Mouse (Mus musculus) hindbrain, postnatal 0 days (tissue): Measurements from ENCODE around the gene Larp4b. TPM values are rescaled to one million over a fixed set of nuclear protein-coding genes. Genes with fewer than 3 reads are reported as not detected.

Experiments used
- ATAC-seq: fragments of 200-750 bp; cut with Nextera tagmentation; 2 replicates; pipeline ENCODE4 v1.8.0; 2017; ENCODE audit warnings: mild to moderate bottlenecking, moderate TSS enrichment, moderate library complexity
- DNase-seq: peaks from one replicate; pipeline ENCODE4 v3.0.0-alpha.2; 2015; ENCODE audit warnings: low spot score
- H3K27ac ChIP-seq: fragments of 300-500 bp; sonication (generic); 2 replicates; pipeline ENCODE4 v1.5.1; 2014; ENCODE audit warnings: mild to moderate bottlenecking
- H3K27me3 ChIP-seq: fragments of 300-500 bp; sonication (generic); 2 replicates; pipeline ENCODE4 v1.6.1; 2014; ENCODE audit warnings: low read length, mixed read lengths; ENCODE audit not compliant: insufficient read depth
- H3K36me3 ChIP-seq: fragments of 300-500 bp; sonication (generic); 2 replicates; pipeline ENCODE4 v1.6.1; 2014; ENCODE audit warnings: low read length, mixed read lengths; ENCODE audit not compliant: insufficient read depth
- H3K4me1 ChIP-seq: fragments of 300-500 bp; sonication (generic); 2 replicates; pipeline ENCODE4 v1.6.1; 2014; ENCODE audit warnings: antibody characterized with exemption, low read length, mixed read lengths; ENCODE audit not compliant: insufficient read depth
- H3K4me2 ChIP-seq: fragments of 300-500 bp; sonication (generic); 2 replicates; pipeline ENCODE4 v1.6.1; 2014; ENCODE audit warnings: low read depth, mild to moderate bottlenecking, low read length, moderate library complexity, mixed read lengths
- H3K4me3 ChIP-seq: fragments of 300-500 bp; sonication (generic); 2 replicates; pipeline ENCODE4 v1.5.1; 2014; ENCODE audit warnings: low read length
- H3K9ac ChIP-seq: fragments of 300-500 bp; sonication (generic); replicated peaks from 2 replicates; pipeline ENCODE4 v1.6.1; 2014; ENCODE audit warnings: mild to moderate bottlenecking, low read length, moderate library complexity, mixed read lengths
- H3K9me3 ChIP-seq: fragments of 300-500 bp; sonication (generic); 2 replicates; pipeline ENCODE4 v1.6.1; 2016; ENCODE audit warnings: low read length, mixed read lengths
- CTCF ChIP-seq: IDR thresholded peaks from 2 replicates; pipeline ENCODE4 v1.5.1; 2016; ENCODE audit warnings: antibody characterized with exemption, control low read depth, low read depth
- WGBS: fragments of 180-500 bp; shearing (Covaris S2); extraction: QIAGEN DNeasy Blood & Tissue Kit; methylation state at CpG from one replicate; pipeline ENCODE4 v1.1.7; 2014; 5-methylcytosine and 5-hydroxymethylcytosine counted together
- polyA plus RNA-seq: library from polyadenylated mRNA; unstranded; fragments of >200 nt; fragmentation: Nextera tagmentation; extraction: Ambion mirVana; gene quantifications from 2 replicates; pipeline ENCODE4 v1.2.1, GENCODE M21; 2015
- total RNA-seq: library from RNA; depleted of rRNA; stranded (reverse); fragments of >200 nt; gene quantifications from 2 replicates; pipeline ENCODE4 v1.2.3, GENCODE M21; 2014

The Larp4b gene
- total and polyA plus RNA-seq, 2 experiments from 2014 or later: 32.6 to 57.8 TPM

DNA sequence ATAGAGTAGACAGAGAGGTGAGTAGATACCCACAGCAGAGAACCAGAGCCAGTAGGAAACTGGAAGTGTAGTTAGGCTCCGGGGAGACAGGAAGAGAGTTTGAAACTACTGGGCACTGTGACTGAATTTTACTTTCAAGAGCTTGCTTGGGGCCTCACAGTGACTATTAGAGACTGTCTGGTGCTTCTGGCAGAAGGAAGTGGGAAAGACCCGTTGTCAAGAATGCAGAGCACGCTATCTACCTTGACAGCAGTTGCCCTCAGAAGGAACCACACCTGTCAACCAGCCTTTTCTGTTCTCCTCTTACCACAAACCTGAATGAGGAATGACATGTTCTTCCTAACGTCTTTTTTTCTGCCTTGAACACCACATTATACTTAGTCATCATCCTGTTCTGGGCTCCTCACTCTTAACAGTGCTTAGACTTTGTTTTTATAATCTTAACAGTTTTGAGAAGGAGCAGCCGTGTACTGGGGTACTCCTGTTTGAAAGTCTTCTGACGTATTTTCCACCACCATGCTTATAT lies 45.8 kb downstream of the Larp4b start:
- no peaks in the 10 kb centered on the region for H3K4me1 ChIP-seq
- H3K4me2 ChIP-seq: no peak overlapping the region
- no peak for TF ChIP-seq CTCF
- H3K27me3 ChIP-seq: no peaks in the 10 kb centered on the region
- DNase-seq: no peak
- WGBS: 82% methylated on average over 6 of the region's 6 CpGs
- no peak for ATAC-seq
- H3K9ac ChIP-seq: no peak overlapping the region
- H3K9me3 ChIP-seq: no peaks in the 10 kb centered on the region
- H3K4me3 ChIP-seq: no peak overlapping the region
- no peak overlapping the region for H3K27ac ChIP-seq
- H3K36me3 ChIP-seq: peaks cover 11% of the 10 kb centered on the region; the same call in 1 of the 2 replicates

DNA sequence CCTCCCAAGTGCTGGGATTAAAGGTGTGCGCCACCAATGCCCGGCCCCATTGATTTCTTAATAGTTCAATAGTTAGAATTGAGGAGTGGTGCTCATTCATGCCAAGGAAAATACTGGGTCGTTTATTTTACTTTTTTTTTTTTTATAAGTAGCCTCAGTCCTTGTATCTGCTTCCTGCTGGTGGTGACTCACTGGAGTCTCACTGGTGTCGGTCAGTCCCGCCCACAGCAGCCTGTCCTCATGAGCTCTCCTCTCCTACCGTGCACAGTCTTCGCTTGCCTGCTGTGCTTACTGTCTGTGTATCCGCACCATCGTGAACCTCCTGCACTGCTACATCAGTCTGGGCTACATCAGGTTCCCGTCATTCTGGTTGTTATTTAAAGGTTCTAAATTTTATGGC lies 46.5 kb downstream of the Larp4b start:
- Histone ChIP-seq H3K4me2 (no peak overlapping the region), H3K4me1 (no peaks in the 10 kb centered on the region), H3K4me3 (no peak overlapping the region), H3K9ac (no peak overlapping the region), H3K27ac (no peak overlapping the region), H3K36me3 (peaks cover 11% of the 10 kb centered on the region; the same call in 1 of the 2 replicates), H3K9me3 (no peaks in the 10 kb centered on the region), H3K27me3 (no peaks in the 10 kb centered on the region)
- DNase-seq: no peak
- TF ChIP-seq CTCF: no peak
- WGBS: 65% methylated on average over 10 of the region's 10 CpGs
- no peak for ATAC-seq

DNA sequence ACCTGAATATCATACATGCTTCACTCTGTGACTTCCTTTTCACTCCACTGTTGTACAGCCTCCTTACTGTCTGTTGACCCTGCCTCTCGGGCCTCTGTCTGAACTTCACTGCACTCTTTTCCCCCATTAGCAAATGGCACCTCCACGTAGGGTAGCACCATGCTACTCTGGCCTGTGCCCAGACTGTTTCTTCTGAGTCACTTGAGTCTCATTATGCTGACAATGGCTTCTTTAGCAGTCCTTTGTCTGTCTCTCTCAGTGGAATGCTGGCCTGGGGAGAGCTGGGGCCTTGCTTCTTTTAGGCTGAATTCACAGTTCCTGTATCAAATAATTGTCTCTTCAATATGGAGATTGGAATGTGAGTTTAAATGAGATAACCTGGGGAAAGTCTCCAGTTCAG lies 48.7 kb downstream of the Larp4b start:
- Histone ChIP-seq H3K27ac (no peak overlapping the region), H3K4me1 (no peaks in the 10 kb centered on the region), H3K9ac (no peak overlapping the region), H3K4me2 (no peak overlapping the region), H3K27me3 (no peaks in the 10 kb centered on the region), H3K36me3 (peaks cover 19% of the 10 kb centered on the region), H3K4me3 (no peak overlapping the region), H3K9me3 (no peaks in the 10 kb centered on the region)
- TF ChIP-seq CTCF: no peak
- DNase-seq: no peak
- ATAC-seq: no peak
- 16% methylated on average over 2 of the region's 2 CpGs for WGBS

DNA sequence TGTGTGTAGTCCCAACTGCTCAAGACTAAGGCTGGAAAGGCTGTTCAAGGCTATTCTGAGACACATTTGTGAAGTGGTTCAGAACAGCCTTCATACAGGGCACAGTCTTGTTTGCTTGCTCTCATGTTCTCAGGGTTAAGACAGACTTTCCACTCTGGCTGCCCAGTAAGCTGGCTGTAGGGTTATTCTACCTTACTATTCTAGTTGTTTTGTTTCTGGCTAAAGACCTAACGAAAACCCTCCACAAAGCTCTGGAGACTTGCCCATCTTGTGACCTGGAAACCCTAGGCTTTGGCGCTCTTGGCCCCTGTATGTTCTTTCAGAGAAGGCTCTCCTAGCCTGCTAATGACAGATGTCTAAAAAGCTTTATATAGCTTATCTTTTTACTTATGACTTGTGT lies 55.1 kb downstream of the Larp4b start:
- no peak for TF ChIP-seq CTCF
- no peak overlapping the region for H3K4me2 ChIP-seq
- H3K27me3 ChIP-seq: no peaks in the 10 kb centered on the region
- H3K9ac ChIP-seq: no peak overlapping the region
- no peak overlapping the region for H3K4me3 ChIP-seq
- DNase-seq (no peak), ATAC-seq (no peak)
- WGBS: 78% methylated on average over 2 of the region's 2 CpGs
- no peaks in the 10 kb centered on the region for H3K4me1 ChIP-seq
- peaks cover 47% of the 10 kb centered on the region for H3K36me3 ChIP-seq
- no peak overlapping the region for H3K27ac ChIP-seq
- no peaks in the 10 kb centered on the region for H3K9me3 ChIP-seq

DNA sequence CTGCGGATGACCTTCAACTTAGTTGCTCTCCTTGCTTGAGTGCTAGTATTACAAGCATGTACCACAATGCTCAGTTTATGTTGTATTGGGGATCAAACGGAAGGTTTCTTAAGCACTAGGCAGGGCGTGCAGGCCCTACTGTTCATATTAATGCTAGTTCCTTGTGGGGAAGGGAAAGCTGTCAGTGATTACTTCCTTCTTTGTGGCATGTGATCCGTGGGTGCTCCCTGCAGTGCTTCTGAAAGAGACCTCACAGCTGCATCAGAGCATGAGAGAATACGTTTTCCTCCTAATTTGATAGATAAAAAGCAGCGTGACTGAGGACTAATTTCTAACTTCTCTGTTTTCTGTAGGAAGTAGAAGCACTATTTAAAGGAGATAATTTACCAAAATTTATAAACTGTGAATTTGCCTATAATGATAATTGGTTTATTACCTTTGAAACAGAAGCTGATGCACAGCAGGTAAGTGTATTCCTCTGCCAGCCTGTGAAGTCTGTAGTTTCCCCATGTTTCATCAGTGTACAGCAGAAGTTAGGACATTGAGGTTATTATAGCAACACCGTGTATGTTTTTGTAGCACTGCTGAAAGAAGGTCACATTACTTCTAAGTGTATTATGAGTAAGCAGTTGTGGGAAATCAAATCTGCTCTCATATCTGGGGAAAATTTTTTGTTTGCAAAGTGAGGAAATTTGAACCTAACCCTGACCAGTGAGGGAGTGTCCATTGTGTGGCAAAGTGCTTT lies 56.0 kb downstream of the Larp4b start:
- no peak for DNase-seq
- Histone ChIP-seq H3K27me3 (no peaks in the 10 kb centered on the region), H3K4me1 (no peaks in the 10 kb centered on the region), H3K9me3 (no peaks in the 10 kb centered on the region), H3K4me3 (no peak overlapping the region), H3K9ac (no peak overlapping the region), H3K27ac (no peak overlapping the region), H3K4me2 (no peak overlapping the region), H3K36me3 (peaks cover 55% of the 10 kb centered on the region)
- no peak for TF ChIP-seq CTCF
- no peak for ATAC-seq
- 42% methylated on average over 7 of the region's 7 CpGs for WGBS

DNA sequence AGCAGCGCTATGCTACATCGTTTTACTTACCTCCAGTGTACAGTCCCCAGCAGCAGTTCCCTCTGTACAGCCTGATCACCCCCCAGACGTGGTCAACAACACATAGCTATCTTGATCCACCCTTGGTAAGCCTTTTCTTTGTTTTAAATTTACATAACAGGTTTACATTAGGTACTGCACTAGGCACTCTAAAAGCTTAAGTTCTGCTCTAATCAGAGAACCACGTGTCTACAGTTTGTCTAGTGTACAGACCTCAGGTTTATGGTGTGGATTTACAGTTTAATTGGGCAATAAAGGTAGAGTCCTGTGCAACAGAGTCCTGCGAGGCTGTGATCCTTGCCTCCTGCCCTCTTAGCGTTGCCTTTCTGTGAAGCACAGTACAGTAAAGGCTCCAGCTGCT lies 57.4 kb downstream of the Larp4b start:
- Histone ChIP-seq H3K4me3 (no peak overlapping the region), H3K4me2 (no peak overlapping the region), H3K36me3 (peaks cover 61% of the 10 kb centered on the region), H3K9ac (no peak overlapping the region), H3K27me3 (no peaks in the 10 kb centered on the region), H3K9me3 (no peaks in the 10 kb centered on the region), H3K4me1 (no peaks in the 10 kb centered on the region), H3K27ac (no peak overlapping the region)
- no peak for TF ChIP-seq CTCF
- DNase-seq: no peak
- ATAC-seq: no peak
- 96% methylated on average over 6 of the region's 6 CpGs for WGBS

DNA sequence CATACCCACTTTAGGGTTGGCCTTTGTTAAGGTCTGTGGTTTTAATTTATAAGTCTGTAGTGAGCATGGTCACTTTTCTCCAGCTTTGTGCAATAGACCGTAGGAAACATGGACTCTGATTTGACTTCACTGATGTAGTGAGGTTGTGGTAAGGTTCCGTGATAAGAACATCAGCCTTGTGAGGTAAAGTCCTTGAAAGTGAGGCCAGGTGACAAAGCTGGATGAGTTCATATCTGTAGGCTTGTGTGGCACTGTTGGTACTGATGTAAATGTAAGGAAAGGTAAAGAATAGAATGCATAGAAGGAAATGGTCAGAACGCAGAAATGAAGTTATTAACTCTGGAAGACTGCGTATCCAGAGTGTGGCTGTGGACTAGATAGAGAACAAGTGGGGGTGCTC lies 57.9 kb downstream of the Larp4b start:
- Histone ChIP-seq H3K27me3 (no peaks in the 10 kb centered on the region), H3K9ac (no peak overlapping the region), H3K4me2 (no peak overlapping the region), H3K27ac (no peak overlapping the region), H3K36me3 (peaks cover 60% of the 10 kb centered on the region), H3K4me3 (no peak overlapping the region), H3K9me3 (no peaks in the 10 kb centered on the region), H3K4me1 (no peaks in the 10 kb centered on the region)
- ATAC-seq (no peak), DNase-seq (no peak)
- no peak for TF ChIP-seq CTCF
- 99% methylated on average over 4 of the region's 4 CpGs for WGBS
